Mouse (Mus musculus) left cerebral cortex, postnatal 4 days (tissue): Measurements from ENCODE around the gene Enpep. TPM values are rescaled to one million over a fixed set of nuclear protein-coding genes. Genes with fewer than 3 reads are reported as not detected.
A peak's percentile ranks its signal among the peaks of the same experiment; 100 is the strongest.

Experiments
- DNase-seq: peaks from one replicate; pipeline ENCODE4 v3.0.0-alpha.2; 2022
- intact Hi-C: fragments of 180-260 bp; cut with DNase I; formaldehyde crosslinking; loops from one replicate; pipeline ENCODE4 v1.15.1; 2025
- total RNA-seq, 2 experiments: library from RNA; stranded (reverse); gene quantifications; 2 replicates each; pipeline ENCODE4 v1.2.3; 2021

Gene Enpep
- total RNA-seq, 2 experiments from 2014 or later: 1.4 to 2.2 TPM

- DNase-seq: peak; percentile 6
- intact Hi-C loops: no loop called here
Measured at GRCm38 (mm10) chr3:129256283-129256682, 76.2 kb downstream of the Enpep start.

GRCm38 (mm10) chr3:129254246-129254645 lies 78.3 kb downstream of the Enpep start:
- intact Hi-C loops: no loop called here
- DNase-seq: no peak

DNA sequence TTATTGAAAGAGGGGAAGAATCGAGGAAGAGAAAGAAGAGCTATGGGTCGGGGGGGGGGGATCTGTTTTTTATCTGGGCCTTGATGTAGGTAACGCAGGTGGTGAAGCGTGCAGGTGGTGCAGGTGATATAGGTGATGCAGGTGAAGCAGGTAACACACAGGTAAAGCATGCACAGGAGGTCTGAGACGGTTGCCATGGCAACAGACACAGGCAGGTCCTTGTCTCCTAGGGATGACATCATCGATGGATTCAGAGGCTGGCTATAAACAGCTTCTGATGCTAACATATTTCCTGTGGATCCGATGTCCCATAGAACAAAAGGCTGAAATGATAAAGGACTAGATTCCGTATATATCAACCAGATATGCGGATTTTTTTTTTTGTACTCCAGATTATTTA lies 81.5 kb downstream of the Enpep start:
- intact Hi-C loops: no loop called here
- DNase-seq: no peak

- no peak for DNase-seq
- intact Hi-C loops: no loop called here
Measured at GRCm38 (mm10) chr3:129238664-129239258, 93.8 kb downstream of the Enpep start.

GRCm38 (mm10) chr3:129238010-129238409 lies 94.5 kb downstream of the Enpep start:
- no peak for DNase-seq
- intact Hi-C loops: no loop called here

DNA sequence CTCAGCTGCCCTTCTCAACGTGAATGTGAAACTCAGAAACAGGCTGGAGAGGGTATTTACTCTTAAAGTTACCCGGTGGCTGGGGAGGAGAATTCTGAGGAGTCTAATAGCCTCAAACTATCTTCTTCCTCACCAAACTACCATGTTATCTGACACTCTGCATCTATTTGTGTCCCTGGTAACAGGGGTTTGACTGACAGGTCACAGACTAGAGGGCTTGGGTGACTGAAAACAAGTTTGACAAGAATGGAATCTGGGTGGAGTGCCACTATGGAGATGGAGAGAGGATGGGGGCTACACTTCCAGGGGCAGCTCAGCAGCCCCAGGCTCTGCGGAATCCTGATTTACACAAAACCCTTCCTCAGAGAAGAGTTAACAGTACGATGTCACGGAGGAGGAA lies 105.2 kb downstream of the Enpep start:
- intact Hi-C loops: no loop called here
- DNase-seq: no peak

GRCm38 (mm10) chr3:129226681-129227080 lies 105.8 kb downstream of the Enpep start:
- intact Hi-C loops: no loop called here
- DNase-seq: no peak

DNA sequence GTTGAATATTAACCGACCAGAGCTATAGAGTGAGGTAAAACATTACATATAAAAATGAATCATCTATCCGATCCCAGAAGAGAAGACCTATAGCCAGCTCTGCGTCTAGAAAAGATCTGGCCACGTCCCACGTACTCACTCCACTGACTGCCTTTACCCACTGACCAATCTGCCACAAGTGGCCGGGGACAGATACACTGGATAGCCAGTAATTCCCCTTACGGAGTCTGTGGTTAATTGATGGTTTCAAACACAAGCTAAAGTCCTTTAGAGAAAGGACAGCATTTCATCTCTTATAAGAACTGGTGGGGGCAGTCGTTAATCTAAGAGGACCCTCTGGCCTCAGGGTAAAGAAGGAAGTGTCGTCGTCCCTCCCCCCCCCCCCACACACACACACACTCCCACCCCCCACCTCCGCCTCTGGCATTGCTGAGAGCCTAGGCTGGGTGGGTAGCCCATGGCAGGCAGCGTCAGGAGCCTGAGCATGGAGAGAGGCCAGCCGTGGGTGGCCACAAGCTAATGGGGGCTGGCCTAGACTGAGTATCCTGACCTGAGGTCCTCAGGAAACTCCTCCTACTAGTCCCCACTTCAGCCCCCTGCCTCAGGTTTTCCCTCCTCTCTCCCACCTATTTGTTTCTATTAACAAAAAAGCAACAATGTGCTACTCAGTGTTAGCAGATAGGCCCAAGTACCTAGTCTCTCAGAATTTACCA lies 106.8 kb downstream of the Enpep start:
- intact Hi-C loops: no loop called here
- no peak for DNase-seq

DNA sequence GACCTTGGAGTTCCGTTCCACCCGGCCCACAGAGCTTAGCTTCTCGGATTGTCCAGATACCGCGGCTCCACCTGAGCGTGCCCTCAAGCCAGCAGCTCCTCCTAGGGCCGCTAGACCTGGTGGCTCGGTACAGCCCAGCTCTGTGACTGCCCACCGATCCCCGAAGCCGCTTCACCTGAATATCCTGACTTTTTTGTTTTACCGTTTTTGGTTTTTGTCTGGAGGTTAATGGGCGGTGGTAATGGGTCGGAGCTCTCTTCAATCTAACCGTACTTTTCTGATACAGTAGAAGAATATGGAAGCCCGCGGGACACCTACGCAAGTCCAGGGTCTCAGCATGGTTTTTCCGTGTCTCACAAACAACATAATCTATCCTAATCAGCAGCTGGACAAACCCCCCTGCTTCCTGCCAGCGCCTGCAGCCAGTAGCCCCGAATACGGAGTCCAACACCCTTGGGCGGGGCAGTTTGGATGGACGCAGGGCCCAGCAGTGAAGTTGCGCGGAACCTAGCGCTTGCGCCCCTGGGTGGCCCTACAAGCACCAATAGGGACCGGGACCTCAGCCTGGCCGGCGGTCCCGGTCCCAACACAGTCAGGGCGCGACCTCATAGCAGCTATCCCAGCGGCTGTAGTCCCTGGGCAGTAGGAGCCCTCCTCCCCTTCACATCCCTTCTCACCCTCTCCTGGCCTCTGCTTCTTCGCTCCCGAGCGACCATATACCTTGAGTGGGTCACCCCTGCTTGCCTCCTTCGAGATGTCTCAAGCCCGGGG lies 107.5 kb downstream of the Enpep start:
- DNase-seq: no peak
- intact Hi-C loops: no loop called here

DNA sequence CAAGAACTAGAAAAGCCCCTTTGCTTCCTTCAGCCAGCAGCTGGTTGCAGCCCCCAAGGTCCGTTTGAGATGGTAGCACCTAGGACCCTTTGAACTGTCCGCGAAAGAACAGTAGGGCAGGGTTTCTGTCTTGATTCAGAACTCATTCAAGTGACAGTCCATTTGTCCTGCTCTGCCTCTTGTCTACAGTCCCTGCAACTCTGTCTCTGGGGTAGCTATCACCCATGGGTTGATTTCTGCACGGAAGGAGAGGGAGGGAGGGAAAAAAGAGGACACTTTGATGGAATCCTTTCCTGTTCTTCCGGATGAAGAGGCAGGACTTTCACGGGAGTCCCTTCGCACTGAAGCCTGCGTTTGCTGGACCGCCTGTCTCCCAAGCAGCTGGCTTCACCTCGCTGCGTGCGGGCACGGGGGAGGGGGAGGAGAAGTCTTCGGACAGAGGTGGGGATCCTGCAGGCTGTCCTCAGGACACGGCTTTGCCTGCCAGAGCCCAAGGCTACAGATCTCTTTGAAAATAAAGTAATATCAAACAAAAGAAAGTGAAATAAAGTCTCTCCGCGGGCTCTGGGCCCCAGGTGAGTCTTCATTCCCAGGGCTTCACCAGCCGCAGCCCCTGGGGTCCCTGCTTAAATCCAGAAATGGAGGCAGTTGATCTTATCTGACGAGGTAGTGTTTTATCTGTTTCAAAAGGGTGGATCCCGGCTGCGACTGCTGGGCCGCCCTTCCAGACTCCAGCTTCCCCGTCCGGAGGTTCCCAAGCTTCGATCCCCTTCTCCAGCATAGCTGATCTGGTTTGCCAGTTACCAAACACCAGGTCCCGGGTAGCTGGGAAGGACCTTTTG lies 108.3 kb downstream of the Enpep start:
- DNase-seq: no peak
- intact Hi-C loops: no loop called here

DNA sequence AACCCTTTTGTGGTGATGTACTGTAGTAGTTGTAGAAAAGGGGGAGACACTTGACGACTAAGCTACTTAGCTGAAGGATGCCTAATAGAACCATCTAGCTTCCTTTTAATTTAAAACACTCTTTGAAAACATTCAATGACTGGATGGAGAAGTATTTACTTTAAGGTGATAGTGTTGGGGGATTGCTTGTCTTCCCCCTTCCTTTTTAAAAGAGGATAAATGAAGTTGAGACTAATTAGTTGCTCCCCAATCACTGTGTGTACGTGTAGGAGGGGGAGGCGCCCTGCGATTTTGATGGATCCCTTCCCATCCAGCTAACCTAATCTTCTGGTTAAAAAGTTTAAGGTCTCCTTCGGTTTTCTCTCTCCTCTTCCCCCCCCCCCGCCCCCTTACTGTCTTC lies 109.1 kb downstream of the Enpep start:
- DNase-seq: no peak
- intact Hi-C loops: no loop called here

- intact Hi-C loops: no loop called here
- no peak for DNase-seq
Measured at GRCm38 (mm10) chr3:129222448-129223290, 109.9 kb downstream of the Enpep start.

DNA sequence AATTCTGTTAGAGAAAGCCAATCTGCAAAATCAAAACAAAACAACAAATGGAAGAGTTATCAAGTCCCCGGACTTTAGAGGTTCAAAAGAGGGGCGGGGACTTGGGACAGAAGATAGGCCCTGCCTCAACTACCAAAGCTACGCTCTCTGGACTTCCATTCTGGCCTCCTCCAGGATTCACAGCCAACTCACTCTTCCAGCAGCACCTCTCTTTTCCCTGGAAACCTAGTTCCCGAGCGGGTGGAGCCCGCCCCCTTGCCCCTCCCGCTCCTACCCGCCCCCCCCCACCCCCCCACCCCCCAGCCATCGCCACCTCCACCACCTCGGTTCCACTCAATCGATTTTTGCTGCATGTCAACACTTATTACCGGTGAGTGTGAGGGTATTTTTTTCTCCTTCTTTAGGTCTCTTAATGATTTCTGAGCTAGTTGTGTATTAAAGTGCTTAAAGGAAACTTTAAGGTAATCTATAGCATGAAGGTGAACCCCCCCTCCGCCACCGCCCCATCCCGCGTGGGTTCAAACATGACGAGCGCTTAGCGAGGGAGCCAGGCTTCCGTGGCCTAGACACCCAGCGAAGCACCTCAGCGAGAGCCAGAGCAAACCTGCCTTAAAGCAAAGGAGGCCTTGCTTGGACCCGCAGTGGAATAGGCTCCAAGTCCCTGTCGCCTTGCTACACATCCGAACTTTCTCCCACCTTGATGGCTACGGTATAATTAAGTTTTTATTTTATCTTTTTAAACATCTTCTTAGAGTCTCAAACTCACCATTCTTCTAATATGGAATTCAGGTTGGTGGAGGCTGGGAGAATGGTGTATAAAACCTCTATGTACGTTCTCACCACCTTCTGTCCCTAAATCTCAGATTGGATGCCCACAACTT lies 110.9 kb downstream of the Enpep start:
- intact Hi-C loops: no loop called here
- DNase-seq: no peak

GRCm38 (mm10) chr3:129220681-129221379 lies 111.7 kb downstream of the Enpep start:
- DNase-seq: no peak
- intact Hi-C loops: no loop called here

DNA sequence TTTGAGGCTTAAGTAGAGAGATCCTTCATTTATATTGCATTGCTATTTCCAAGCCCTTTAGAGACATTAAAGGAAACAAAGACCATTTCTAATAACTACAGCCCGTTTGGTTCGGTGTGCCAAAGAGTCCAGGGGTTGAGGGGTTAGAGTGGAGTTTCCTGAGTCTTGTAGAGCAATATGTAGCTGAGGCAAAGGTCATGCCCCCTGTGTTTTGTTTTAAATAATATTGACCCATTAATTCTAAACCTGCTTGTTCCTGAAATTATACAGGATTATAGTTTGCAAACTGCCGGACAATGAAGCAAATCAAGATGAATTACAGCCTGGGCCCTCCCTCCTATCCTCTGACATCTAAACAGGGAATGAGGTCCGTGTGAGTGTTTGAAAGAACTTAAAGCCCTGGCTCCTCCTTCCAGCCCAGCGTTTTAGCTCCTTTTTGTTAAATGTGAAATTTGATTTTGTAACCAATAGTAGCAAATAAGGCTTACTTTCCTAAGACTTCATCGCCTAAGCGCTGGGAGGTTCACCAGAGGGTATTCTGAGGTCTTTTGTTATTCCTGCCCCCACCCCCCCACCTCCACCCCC lies 112.3 kb downstream of the Enpep start:
- DNase-seq: no peak
- intact Hi-C loops: no loop called here
